Mouse (Mus musculus) CH12.LX (cell line): ENCODE measurements around the gene Lrrc4.

Experiments used
- BHLHE40 ChIP-seq: IDR thresholded peaks from 2 replicates; pipeline ENCODE4 v1.6.1; 2011; ENCODE audit warnings: mild to moderate bottlenecking, low read depth, low read length, improper control_type of control experiment
- CTCF ChIP-seq, 2 experiments: IDR thresholded peaks in 1 of 2; conservative IDR thresholded peaks in 1 of 2; 2 replicates each; pipeline ENCODE4 v1.5.1; 2011 to 2012; ENCODE audit warnings: low read depth in 2 of 2, low read length in 2 of 2, improper control_type of control experiment in 1 of 2, inconsistent platforms in 1 of 2, mild to moderate bottlenecking in 1 of 2, moderate library complexity in 1 of 2
- E2F4 ChIP-seq: IDR thresholded peaks from 2 replicates; pipeline ENCODE4 v1.6.1; 2011; ENCODE audit warnings: low read depth, low read length, improper control_type of control experiment; ENCODE audit not compliant: insufficient replicate concordance
- EP300 ChIP-seq: IDR thresholded peaks from 2 replicates; pipeline ENCODE4 v1.6.1; 2011; ENCODE audit warnings: low read length, improper control_type of control experiment
- GABPA ChIP-seq: IDR thresholded peaks from 2 replicates; pipeline ENCODE4 v1.6.1; 2012; ENCODE audit warnings: low read depth, low read length, improper control_type of control experiment, inconsistent platforms; ENCODE audit not compliant: insufficient replicate concordance
- MAX ChIP-seq: IDR thresholded peaks from 2 replicates; pipeline ENCODE4 v1.6.1; 2011; ENCODE audit warnings: low read length, improper control_type of control experiment
- NELFE ChIP-seq: IDR thresholded peaks from 2 replicates; pipeline ENCODE4 v1.6.1; 2011; ENCODE audit warnings: low read depth, low read length, improper control_type of control experiment
- POLR2A ChIP-seq: IDR thresholded peaks from 2 replicates; pipeline ENCODE4 v1.6.1; 2011; ENCODE audit warnings: low read depth, mild to moderate bottlenecking, improper control_type of control experiment, low read length
- TBP ChIP-seq: conservative IDR thresholded peaks from 2 replicates; pipeline ENCODE4 v1.6.1; 2011; ENCODE audit warnings: low read depth, low read length, improper control_type of control experiment
- ZKSCAN1 ChIP-seq: IDR thresholded peaks from 2 replicates; pipeline ENCODE4 v1.6.1; 2012; ENCODE audit warnings: low read depth, inconsistent platforms, low read length, improper control_type of control experiment, borderline replicate concordance
- ZNF384 ChIP-seq: IDR thresholded peaks from 2 replicates; pipeline ENCODE4 v1.6.1; 2012; ENCODE audit warnings: low read depth, low read length, improper control_type of control experiment, inconsistent platforms

- no peak for TF ChIP-seq CTCF (conservative IDR thresholded peaks at IDR 0.05 in 1 of 2, IDR thresholded peaks at IDR 0.05 in 1 of 2; ENCODE audit: low read depth in 2 of 2, low read length in 2 of 2)
- no peak for TF ChIP-seq NELFE
- no peak for TF ChIP-seq TBP
- no peak for TF ChIP-seq POLR2A
- no peak for TF ChIP-seq E2F4
- TF ChIP-seq ZNF384, result no peak
- no peak for TF ChIP-seq BHLHE40
- no peak for TF ChIP-seq MAX
- no peak for TF ChIP-seq EP300
- no peak for TF ChIP-seq GABPA
- TF ChIP-seq ZKSCAN1, result no peak
Observed at GRCm38 (mm10) chr6:28875333-28875732, 43.8 kb upstream of the Lrrc4 start.
